Comparison of ENCODE assay signal across 8 mouse cellular contexts in the genomic region with DNA sequence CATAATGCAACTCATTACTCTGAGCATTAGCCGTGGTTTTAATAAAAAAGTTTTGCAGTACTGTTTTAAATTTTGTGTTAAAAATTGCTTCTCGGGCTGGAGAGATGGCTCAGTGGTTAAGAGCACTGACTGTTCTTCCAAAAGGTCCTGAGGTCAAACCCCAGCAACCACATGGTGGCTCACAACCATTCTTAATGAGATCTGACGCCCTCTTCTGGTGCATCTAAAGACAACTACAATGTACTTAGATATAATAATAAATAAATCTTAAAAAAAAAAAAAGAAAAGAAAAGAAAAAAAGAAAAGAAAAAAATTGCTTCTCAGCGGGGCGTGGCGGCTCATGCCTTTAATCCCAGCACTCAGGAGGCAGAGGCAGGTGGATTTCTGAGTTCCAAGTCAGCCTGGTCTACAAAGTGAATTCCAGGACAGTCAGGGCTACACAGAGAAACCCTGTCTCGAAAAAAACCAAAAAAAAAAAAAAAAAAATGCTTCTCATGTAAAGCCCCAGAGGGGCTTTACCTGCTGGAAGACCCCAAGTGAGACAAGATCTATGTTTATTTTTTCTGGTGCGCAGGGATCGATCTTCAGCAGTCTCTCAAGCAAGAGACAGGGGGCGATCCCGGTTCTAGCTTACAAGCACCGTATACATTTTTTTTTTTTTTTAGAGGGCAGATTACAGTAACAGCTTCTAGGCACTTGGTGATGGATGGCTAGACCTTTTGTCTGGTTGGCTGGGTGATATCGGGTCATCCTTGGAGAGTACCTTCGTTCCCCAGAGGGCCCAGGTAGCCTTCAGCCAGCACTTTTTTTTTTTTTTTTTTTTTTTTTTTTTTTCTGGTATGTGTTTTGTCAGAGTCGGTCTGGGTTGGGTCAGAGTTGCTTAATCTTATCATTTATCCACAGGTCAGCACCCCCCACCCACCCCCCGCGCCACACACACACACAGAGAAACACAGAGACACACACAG. TPM values are rescaled to one million over a fixed set of nuclear protein-coding genes. Genes with fewer than 3 reads are reported as not detected.
DNase-seq lines count a peak whose midpoint lies in the region; ATAC-seq and TF ChIP-seq lines count a peak whose summit lies in the region.

No protein-coding gene starts in this region.

- 19% methylated on average over 17 of the region's 17 CpGs for WGBS in heart, embryonic 10.5 days
- 20% methylated on average over 17 of the region's 17 CpGs for WGBS in embryonic facial prominence, embryonic 13.5 days
- 26% methylated on average over 17 of the region's 17 CpGs for WGBS in hindbrain, embryonic 13.5 days
- 23% methylated on average over 17 of the region's 17 CpGs for WGBS in limb, embryonic 14.5 days
- WGBS in midbrain, embryonic 16.5 days = 25% methylated on average over 17 of the region's 17 CpGs

- H3K9ac ChIP-seq in embryonic facial prominence, embryonic 13.5 days = peak overlapping the region; percentile 83
- peak overlapping the region; percentile 80; the same call in 1 of the 2 replicates for H3K9ac ChIP-seq in hindbrain, embryonic 13.5 days
- peak overlapping the region; percentile 71 for H3K9ac ChIP-seq in limb, embryonic 14.5 days (ENCODE audit: low read depth, low read length, severe bottlenecking)
- peak overlapping the region; percentile 32 for H3K9ac ChIP-seq in midbrain, embryonic 16.5 days (ENCODE audit: low read depth, low read length)

- intact Hi-C loops in heart, postnatal 25 days (cut with DNase I) = loop anchor here (5.0 to 10.0 kb wide), 2 partner anchors 68 to 150 kb away; a partner anchor contains a TSS

- no peak for DNase-seq in heart, embryonic 10.5 days (ENCODE audit: low spot score)
- DNase-seq in heart, postnatal 25 days (ENCODE audit: low spot score) = no peak
- peak; percentile 14 for DNase-seq in adipocyte (ENCODE audit: low spot score)
- DNase-seq in limb, embryonic 14.5 days (ENCODE audit: low spot score) = peak; percentile 64
- peak; percentile 71 for DNase-seq in thymus, postnatal 0 days (ENCODE audit: low spot score)

- no peaks in the 10 kb centered on the region for H3K9me3 ChIP-seq in heart, embryonic 10.5 days
- no peaks in the 10 kb centered on the region for H3K9me3 ChIP-seq in embryonic facial prominence, embryonic 13.5 days
- no peaks in the 10 kb centered on the region for H3K9me3 ChIP-seq in hindbrain, embryonic 13.5 days
- no peaks in the 10 kb centered on the region for H3K9me3 ChIP-seq in limb, embryonic 14.5 days (ENCODE audit: control insufficient read depth, low read length)
- no peaks in the 10 kb centered on the region for H3K9me3 ChIP-seq in midbrain, embryonic 16.5 days (replicated peaks; ENCODE audit: control insufficient read depth, low read length, poor library complexity, severe bottlenecking)

- peak overlapping the region; percentile 98 for H3K27ac ChIP-seq in heart, embryonic 10.5 days
- peak overlapping the region; percentile 93 for H3K27ac ChIP-seq in embryonic facial prominence, embryonic 13.5 days
- H3K27ac ChIP-seq in hindbrain, embryonic 13.5 days = 0 out of 2 replicates have a peak overlapping the region, but pooled peaks have one; percentile 86
- 0 out of 2 replicates have a peak overlapping the region, but pooled peaks have one; percentile 21 for H3K27ac ChIP-seq in limb, embryonic 14.5 days (replicated peaks; ENCODE audit: low read depth, low read length)
- H3K27ac ChIP-seq in midbrain, embryonic 16.5 days (ENCODE audit: low read length) = peak overlapping the region; percentile 83

- H3K4me1 ChIP-seq in heart, embryonic 10.5 days = peaks cover 6% of the 10 kb centered on the region; the same call in 1 of the 2 replicates
- no peaks in the 10 kb centered on the region for H3K4me1 ChIP-seq in embryonic facial prominence, embryonic 13.5 days
- peaks cover 5% of the 10 kb centered on the region; the same call in 1 of the 2 replicates for H3K4me1 ChIP-seq in hindbrain, embryonic 13.5 days (replicated peaks)
- no peaks in the 10 kb centered on the region for H3K4me1 ChIP-seq in limb, embryonic 14.5 days (ENCODE audit: control insufficient read depth, insufficient read depth, low read length)
- peaks cover 4% of the 10 kb centered on the region; the same call in 1 of the 2 replicates for H3K4me1 ChIP-seq in midbrain, embryonic 16.5 days (ENCODE audit: control insufficient read depth, insufficient read depth, low read length)

- no peaks in the 10 kb centered on the region for H3K27me3 ChIP-seq in heart, embryonic 10.5 days (ENCODE audit: insufficient read depth, poor library complexity, severe bottlenecking)
- H3K27me3 ChIP-seq in embryonic facial prominence, embryonic 13.5 days = no peaks in the 10 kb centered on the region
- H3K27me3 ChIP-seq in hindbrain, embryonic 13.5 days = 0 out of 2 replicates have a peak, but pooled peaks cover 3% of the 10 kb centered on the region
- H3K27me3 ChIP-seq in limb, embryonic 14.5 days (ENCODE audit: control insufficient read depth, insufficient read depth, low read length) = no peaks in the 10 kb centered on the region
- no peaks in the 10 kb centered on the region for H3K27me3 ChIP-seq in midbrain, embryonic 16.5 days (ENCODE audit: control insufficient read depth, insufficient read depth, low read depth, low read length)

- H3K4me3 ChIP-seq in heart, embryonic 10.5 days = peak overlapping the region; percentile 84
- H3K4me3 ChIP-seq in embryonic facial prominence, embryonic 13.5 days = peak overlapping the region; percentile 77
- H3K4me3 ChIP-seq in hindbrain, embryonic 13.5 days = peak overlapping the region; percentile 74
- H3K4me3 ChIP-seq in limb, embryonic 14.5 days (replicated peaks; ENCODE audit: low read length) = peak overlapping the region; percentile 57
- H3K4me3 ChIP-seq in midbrain, embryonic 16.5 days (ENCODE audit: low read depth, low read length) = peak overlapping the region; percentile 77

- ATAC-seq in embryonic facial prominence, embryonic 13.5 days (ENCODE audit: insufficient number of reproducible peaks, insufficient read depth, low FRiP score, low TSS enrichment, low read depth) = peak; percentile 27; the same call in 1 of the 2 replicates
- ATAC-seq in hindbrain, embryonic 13.5 days (ENCODE audit: low FRiP score) = peak; percentile 75
- peak; percentile 45 for ATAC-seq in limb, embryonic 14.5 days (ENCODE audit: low FRiP score, low read depth)
- ATAC-seq in midbrain, embryonic 16.5 days = peak; percentile 54

- H3K4me2 ChIP-seq in embryonic facial prominence, embryonic 13.5 days = peak overlapping the region; percentile 76
- peak overlapping the region; percentile 61 for H3K4me2 ChIP-seq in hindbrain, embryonic 13.5 days
- peak overlapping the region; percentile 46 for H3K4me2 ChIP-seq in limb, embryonic 14.5 days (replicated peaks; ENCODE audit: low read depth, low read length, severe bottlenecking)
- H3K4me2 ChIP-seq in midbrain, embryonic 16.5 days (ENCODE audit: low read length) = peak overlapping the region; percentile 86

- TF ChIP-seq POLR2A in limb, embryonic 14.5 days (IDR thresholded peaks at IDR 0.05; ENCODE audit: borderline replicate concordance, extremely low read depth, insufficient read depth, insufficient read length) = no peak

- peaks cover 4% of the 10 kb centered on the region; the same call in 1 of the 2 replicates for H3K36me3 ChIP-seq in heart, embryonic 10.5 days
- H3K36me3 ChIP-seq in embryonic facial prominence, embryonic 13.5 days = 0 out of 2 replicates have a peak, but pooled peaks cover 4% of the 10 kb centered on the region
- H3K36me3 ChIP-seq in hindbrain, embryonic 13.5 days = no peaks in the 10 kb centered on the region
- H3K36me3 ChIP-seq in limb, embryonic 14.5 days (ENCODE audit: control insufficient read depth, insufficient read depth, low read length) = no peaks in the 10 kb centered on the region
- H3K36me3 ChIP-seq in midbrain, embryonic 16.5 days (ENCODE audit: control insufficient read depth, insufficient read depth, low read length) = no peaks in the 10 kb centered on the region

RNA-seq across cellular contexts. Expression of a gene that starts 0.7 kb away (rescaled TPM):
- 17.2 and 19.2 TPM in 2 replicates for polyA plus RNA-seq in heart, embryonic 10.5 days (2016; fragmentation: Nextera tagmentation; extraction: Ambion mirVana)
- total RNA-seq in heart, postnatal 25 days (2021) = 10 to 100 TPM; 29.4 to 30.7 TPM
- 19.5 and 19.7 TPM in 2 replicates for polyA plus RNA-seq in embryonic facial prominence, embryonic 13.5 days (2015; fragmentation: Nextera tagmentation; extraction: Ambion mirVana)
- 9.0 and 10.9 TPM in 2 replicates for polyA plus RNA-seq in hindbrain, embryonic 13.5 days (2015; fragmentation: Nextera tagmentation; extraction: Ambion mirVana)
- polyA plus RNA-seq in limb, embryonic 14.5 days (2012; rRNA removed) = 11.2 and 13.6 TPM in 2 replicates
- polyA plus RNA-seq in limb, embryonic 14.5 days (2014; fragmentation: Nextera tagmentation; extraction: Ambion mirVana) = 19.6 and 19.7 TPM in 2 replicates
- polyA plus RNA-seq in midbrain, embryonic 16.5 days (2015; fragmentation: Nextera tagmentation; extraction: Ambion mirVana) = 8.7 and 11.4 TPM in 2 replicates
- 17.9 and 19.9 TPM in 2 replicates for polyA plus RNA-seq in thymus, postnatal 0 days (2015; fragmentation: Nextera tagmentation; extraction: Ambion mirVana)

RNA-seq across cellular contexts. Expression of a gene that starts 34.9 kb away (rescaled TPM):
- polyA plus RNA-seq in heart, embryonic 10.5 days (2016; fragmentation: Nextera tagmentation; extraction: Ambion mirVana) = 5.1 and 5.4 TPM in 2 replicates
- under 1 TPM; 0.26 to 0.31 TPM for total RNA-seq in heart, postnatal 25 days (2021)
- 7.6 and 8.4 TPM in 2 replicates for polyA plus RNA-seq in embryonic facial prominence, embryonic 13.5 days (2015; fragmentation: Nextera tagmentation; extraction: Ambion mirVana)
- polyA plus RNA-seq in hindbrain, embryonic 13.5 days (2015; fragmentation: Nextera tagmentation; extraction: Ambion mirVana) = 7.5 and 7.6 TPM in 2 replicates
- 1.9 and 2.6 TPM in 2 replicates for polyA plus RNA-seq in limb, embryonic 14.5 days (2012; rRNA removed)
- polyA plus RNA-seq in limb, embryonic 14.5 days (2014; fragmentation: Nextera tagmentation; extraction: Ambion mirVana) = 6.4 and 7.3 TPM in 2 replicates
- 11.9 and 12.0 TPM in 2 replicates for polyA plus RNA-seq in midbrain, embryonic 16.5 days (2015; fragmentation: Nextera tagmentation; extraction: Ambion mirVana)
- 7.2 and 7.8 TPM in 2 replicates for polyA plus RNA-seq in thymus, postnatal 0 days (2015; fragmentation: Nextera tagmentation; extraction: Ambion mirVana)

RNA-seq across cellular contexts. Expression of a gene that starts 36.9 kb away (rescaled TPM):
- polyA plus RNA-seq in heart, embryonic 10.5 days (2016; fragmentation: Nextera tagmentation; extraction: Ambion mirVana) = 0.11 TPM in 2 replicates
- total RNA-seq in heart, postnatal 25 days (2021) = under 1 TPM; 0.16 to 0.31 TPM
- 0.14 and 0.15 TPM in 2 replicates for polyA plus RNA-seq in embryonic facial prominence, embryonic 13.5 days (2015; fragmentation: Nextera tagmentation; extraction: Ambion mirVana)
- 0.17 TPM in 1 of 2 replicates, not detected in the other for polyA plus RNA-seq in hindbrain, embryonic 13.5 days (2015; fragmentation: Nextera tagmentation; extraction: Ambion mirVana)
- 0.12 and 0.14 TPM in 2 replicates for polyA plus RNA-seq in limb, embryonic 14.5 days (2012; rRNA removed)
- 0.33 and 0.51 TPM in 2 replicates for polyA plus RNA-seq in limb, embryonic 14.5 days (2014; fragmentation: Nextera tagmentation; extraction: Ambion mirVana)
- 0.72 and 0.85 TPM in 2 replicates for polyA plus RNA-seq in midbrain, embryonic 16.5 days (2015; fragmentation: Nextera tagmentation; extraction: Ambion mirVana)
- polyA plus RNA-seq in thymus, postnatal 0 days (2015; fragmentation: Nextera tagmentation; extraction: Ambion mirVana) = 0.27 and 0.61 TPM in 2 replicates

Comparison
In these comparisons a context has a peak if more than half of its experiments do, and no peak if none do; other contexts are left out.
1. DNase-seq: peak in adipocyte (single experiment), limb, embryonic 14.5 days (single experiment) and thymus, postnatal 0 days (single experiment); none in heart, embryonic 10.5 days (single experiment) and heart, postnatal 25 days (single experiment).
2. H3K27ac ChIP-seq: peak in every context shown above with its lines; median percentile 98 in heart, embryonic 10.5 days; 93 in embryonic facial prominence, embryonic 13.5 days; 86 in hindbrain, embryonic 13.5 days; 83 in midbrain, embryonic 16.5 days; 21 in limb, embryonic 14.5 days.
3. H3K9ac ChIP-seq: peak in every context shown above with its lines; median percentile 83 in embryonic facial prominence, embryonic 13.5 days; 80 in hindbrain, embryonic 13.5 days; 71 in limb, embryonic 14.5 days; 32 in midbrain, embryonic 16.5 days.
4. Peak in every context shown above with its lines, with median percentiles within 50 percentile points of each other: H3K4me3 ChIP-seq, ATAC-seq and H3K4me2 ChIP-seq.